Comparison of ENCODE assay signal across 21 mouse cellular contexts in genomic region chr3:158387413-158388075, GRCm38 (mm10).
DNase-seq lines count a peak whose midpoint lies in the region; ATAC-seq and TF ChIP-seq lines count a peak whose summit lies in the region.
"Had no signal": no experiment of that assay in that cellular context is flagged by ENCODE, and none has a peak within 500 bp of the region (broad histone marks: within the 10 kb centered on the region; RNA-seq: fewer than 3 reads in every experiment).

No protein-coding gene starts in this region.

- H3K4me2 ChIP-seq in midbrain, embryonic 12.5 days (replicated peaks): no peak overlapping the region
- no peak overlapping the region for H3K4me2 ChIP-seq in midbrain, embryonic 14.5 days (ENCODE audit: low read length)
- H3K4me2 ChIP-seq: embryonic facial prominence, embryonic 13.5 days; embryonic facial prominence, embryonic 15.5 days; forebrain, embryonic 12.5 days had no signal

- peak overlapping the region; percentile 63; the same call in 1 of the 2 replicates for H3K27ac ChIP-seq in layer of hippocampus, adult 2 months
- 0 out of 2 replicates have a peak overlapping the region, but pooled peaks have one; percentile 10 for H3K27ac ChIP-seq in midbrain, embryonic 12.5 days (replicated peaks)
- H3K27ac ChIP-seq in midbrain, embryonic 14.5 days (replicated peaks; ENCODE audit: low read depth, low read length): no peak overlapping the region
- H3K27ac ChIP-seq: embryonic facial prominence, embryonic 13.5 days; embryonic facial prominence, embryonic 15.5 days; forebrain, embryonic 10.5 days; forebrain, embryonic 12.5 days had no signal

- 65% methylated on average over 2 of the region's 2 CpGs for WGBS in midbrain, embryonic 12.5 days
- WGBS in midbrain, embryonic 14.5 days: 31% methylated on average over 2 of the region's 2 CpGs

- H3K4me3 ChIP-seq in layer of hippocampus, adult 2 months: no peak overlapping the region
- H3K4me3 ChIP-seq in midbrain, embryonic 12.5 days: no peak overlapping the region
- H3K4me3 ChIP-seq in midbrain, embryonic 14.5 days (replicated peaks; ENCODE audit: low read depth, low read length): no peak overlapping the region
- H3K4me3 ChIP-seq: embryonic facial prominence, embryonic 13.5 days; embryonic facial prominence, embryonic 15.5 days; erythroblast, embryonic 14.5 days; forebrain, embryonic 10.5 days; forebrain, embryonic 12.5 days had no signal

- no peaks in the 10 kb centered on the region for H3K27me3 ChIP-seq in midbrain, embryonic 12.5 days
- H3K27me3 ChIP-seq in midbrain, embryonic 14.5 days (ENCODE audit: control insufficient read depth, insufficient read depth, low read length): no peaks in the 10 kb centered on the region
- H3K27me3 ChIP-seq: embryonic facial prominence, embryonic 13.5 days; embryonic facial prominence, embryonic 15.5 days; forebrain, embryonic 12.5 days had no signal

- no peak for TF ChIP-seq CTCF in layer of hippocampus, adult 2 months (conservative IDR thresholded peaks at IDR 0.05)

- DNase-seq in layer of hippocampus, adult 2 months (ENCODE audit: low spot score in 2 of 2): no peak
- no peak for DNase-seq in layer of hippocampus, postnatal 36 days
- no peak for DNase-seq in midbrain, embryonic 14.5 days
- DNase-seq: adrenal gland, adult 2 months; adrenal gland, postnatal 10 days; adrenal gland, postnatal 25 days; cerebellum, adult 11 months; cerebellum, adult 18-20 months; cerebellum, adult 8-10 months; cerebellum, adult 9-11 months; cerebellum, postnatal 14 days; cerebellum, postnatal 36 days; embryo, embryonic 11 days had no signal

- no peaks in the 10 kb centered on the region for H3K9me3 ChIP-seq in midbrain, embryonic 12.5 days
- H3K9me3 ChIP-seq in midbrain, embryonic 14.5 days (ENCODE audit: control insufficient read depth, low read length): no peaks in the 10 kb centered on the region
- H3K9me3 ChIP-seq: embryonic facial prominence, embryonic 13.5 days; embryonic facial prominence, embryonic 15.5 days; forebrain, embryonic 10.5 days; forebrain, embryonic 12.5 days had no signal

- H3K4me1 ChIP-seq in midbrain, embryonic 12.5 days: peaks cover 8% of the 10 kb centered on the region; the same call in 1 of the 2 replicates
- no peaks in the 10 kb centered on the region for H3K4me1 ChIP-seq in midbrain, embryonic 14.5 days (ENCODE audit: control insufficient read depth, insufficient read depth, low read length)
- H3K4me1 ChIP-seq: embryonic facial prominence, embryonic 13.5 days; embryonic facial prominence, embryonic 15.5 days had no signal

- peak; percentile 58 for ATAC-seq in midbrain, embryonic 12.5 days (ENCODE audit: low FRiP score, low read depth)
- ATAC-seq in midbrain, embryonic 14.5 days (ENCODE audit: low FRiP score, low TSS enrichment): no peak
- ATAC-seq: forebrain, embryonic 14.5 days; forebrain, embryonic 16.5 days had no signal

- H3K36me3 ChIP-seq in midbrain, embryonic 12.5 days: no peaks in the 10 kb centered on the region
- no peaks in the 10 kb centered on the region for H3K36me3 ChIP-seq in midbrain, embryonic 14.5 days (ENCODE audit: control insufficient read depth, insufficient read depth, low read length)
- H3K36me3 ChIP-seq: embryonic facial prominence, embryonic 13.5 days; embryonic facial prominence, embryonic 15.5 days; forebrain, embryonic 10.5 days; forebrain, embryonic 12.5 days had no signal

- H3K9ac ChIP-seq in midbrain, embryonic 12.5 days (replicated peaks): no peak overlapping the region
- H3K9ac ChIP-seq in midbrain, embryonic 14.5 days (replicated peaks; ENCODE audit: low read length): no peak overlapping the region
- H3K9ac ChIP-seq: embryonic facial prominence, embryonic 13.5 days; embryonic facial prominence, embryonic 15.5 days; forebrain, embryonic 12.5 days had no signal
